Mouse (Mus musculus): ENCODE results near the gene P2rx6.

DNA sequence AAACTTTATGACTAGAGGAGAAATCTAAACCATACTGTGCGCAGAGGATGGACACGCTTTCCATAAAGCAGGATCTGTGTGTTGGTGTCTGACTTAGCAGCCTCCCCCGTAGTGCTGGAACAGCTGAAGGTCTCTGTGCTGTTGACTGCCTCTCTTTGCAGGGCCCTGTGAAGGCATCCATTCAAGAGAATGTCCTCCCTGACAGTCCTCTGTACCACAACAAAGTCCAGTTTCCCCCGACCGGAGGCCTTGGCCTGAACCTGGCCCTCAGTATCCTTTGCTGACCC lies 64.5 kb downstream of the P2rx6 start:
- TF ChIP-seq HCFC1 (IDR thresholded peaks at IDR 0.05; ENCODE audit: borderline replicate concordance, insufficient read depth, low read length) = no peak
- TF ChIP-seq CHD2 (IDR thresholded peaks at IDR 0.05; ENCODE audit: low read depth, low read length) = no peak

Measured in ES-E14 (cell line).